9 mouse cellular contexts compared by ENCODE assay signal in the genomic region with DNA sequence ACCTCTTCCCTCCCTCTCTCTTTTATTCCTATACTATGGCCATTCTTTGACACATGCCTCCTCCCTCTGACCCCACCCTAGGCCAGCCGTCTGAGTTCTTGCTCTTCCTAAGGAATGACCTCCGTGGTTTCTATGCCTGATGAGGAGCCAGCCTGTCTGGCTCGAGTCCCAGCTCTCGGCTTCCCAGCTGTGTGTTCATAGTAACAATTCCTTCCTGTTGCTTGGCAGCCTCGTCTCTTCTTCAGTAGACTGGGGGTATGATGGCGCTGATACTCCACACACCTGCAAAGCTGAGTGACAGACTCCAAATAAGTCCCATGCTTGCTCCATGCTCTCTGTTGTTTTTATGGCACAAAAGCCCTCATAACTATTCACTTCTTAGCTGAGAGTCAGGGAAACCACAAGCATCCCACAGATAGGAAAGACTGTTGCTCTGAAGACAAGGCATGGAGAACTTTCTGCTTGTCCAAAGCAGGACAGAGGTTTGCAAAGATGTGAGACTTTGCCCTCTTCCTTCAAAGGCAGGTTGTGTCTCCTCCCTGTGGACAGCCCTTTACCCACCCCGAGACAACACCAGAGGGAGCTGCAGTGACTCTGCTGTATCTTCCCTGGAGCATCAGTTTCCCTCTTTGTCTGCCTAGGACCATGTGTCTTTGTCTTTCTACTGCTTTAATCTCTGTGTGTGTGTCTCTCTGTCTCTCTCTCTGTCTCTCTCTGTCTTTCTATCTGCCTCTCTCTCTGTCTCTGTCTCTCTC. TPM values are rescaled to one million over a fixed set of nuclear protein-coding genes. Genes with fewer than 3 reads are reported as not detected.
DNase-seq lines count a peak whose midpoint lies in the region; ATAC-seq lines count a peak whose summit lies in the region.
"Had no signal": no experiment of that assay in that cellular context is flagged by ENCODE, and none has a peak within 500 bp of the region (broad histone marks: within the 10 kb centered on the region; RNA-seq: fewer than 3 reads in every experiment).

No protein-coding gene starts in this region.

- no peak overlapping the region for H3K4me2 ChIP-seq in hindbrain, embryonic 13.5 days
- H3K4me2 ChIP-seq in hindbrain, embryonic 12.5 days (replicated peaks) = no peak overlapping the region
- H3K4me2 ChIP-seq: neural tube, embryonic 12.5 days had no signal

- H3K36me3 ChIP-seq in hindbrain, embryonic 13.5 days = no peaks in the 10 kb centered on the region
- no peaks in the 10 kb centered on the region for H3K36me3 ChIP-seq in hindbrain, embryonic 12.5 days
- H3K36me3 ChIP-seq: neural tube, embryonic 12.5 days had no signal

- H3K27ac ChIP-seq in hindbrain, embryonic 13.5 days = no peak overlapping the region
- H3K27ac ChIP-seq in hindbrain, embryonic 12.5 days = no peak overlapping the region
- H3K27ac ChIP-seq: neural tube, embryonic 12.5 days had no signal

- H3K27me3 ChIP-seq in hindbrain, embryonic 13.5 days = no peaks in the 10 kb centered on the region
- no peaks in the 10 kb centered on the region for H3K27me3 ChIP-seq in hindbrain, embryonic 12.5 days
- H3K27me3 ChIP-seq: neural tube, embryonic 12.5 days had no signal

- DNase-seq in CD4-positive helper T cell, adult 2 months (ENCODE audit: low read depth, low spot score) = peak; percentile 36
- DNase-seq in adrenal gland, postnatal 14 days = peak; percentile 63
- DNase-seq in heart, postnatal 10 days = peak; percentile 56 to 60
- DNase-seq in left cerebral cortex, postnatal 25 days (ENCODE audit: low spot score in 2 of 2) = peak; percentile 59 to 63
- DNase-seq in skeletal muscle tissue, adult 2 months (ENCODE audit: low read depth, low spot score) = peak; percentile 52
- DNase-seq in spleen, postnatal 14 days (ENCODE audit: low spot score in 2 of 2) = no peak

- no peaks in the 10 kb centered on the region for H3K9me3 ChIP-seq in hindbrain, embryonic 13.5 days
- H3K9me3 ChIP-seq in hindbrain, embryonic 12.5 days (replicated peaks) = no peaks in the 10 kb centered on the region
- H3K9me3 ChIP-seq: neural tube, embryonic 12.5 days had no signal

- intact Hi-C loops in heart, postnatal 10 days (cut with DNase I) = no loop called here
- intact Hi-C loops in left cerebral cortex, postnatal 25 days (cut with DNase I) = loop anchor here (5.0 kb wide), 1 partner anchor 135 kb away; no protein-coding TSS in a partner anchor

- H3K4me3 ChIP-seq in hindbrain, embryonic 13.5 days = no peak overlapping the region
- no peak overlapping the region for H3K4me3 ChIP-seq in hindbrain, embryonic 12.5 days
- H3K4me3 ChIP-seq: neural tube, embryonic 12.5 days had no signal

- no peak overlapping the region for H3K9ac ChIP-seq in hindbrain, embryonic 13.5 days
- no peak overlapping the region for H3K9ac ChIP-seq in hindbrain, embryonic 12.5 days
- H3K9ac ChIP-seq: neural tube, embryonic 12.5 days had no signal

- WGBS in hindbrain, embryonic 13.5 days = 39% methylated on average over 7 of the region's 7 CpGs
- 43% methylated on average over 7 of the region's 7 CpGs for WGBS in hindbrain, embryonic 12.5 days

- peak; percentile 46; the same call in 1 of the 2 replicates for ATAC-seq in hindbrain, embryonic 13.5 days (ENCODE audit: low FRiP score)
- no peak for ATAC-seq in hindbrain, embryonic 12.5 days (ENCODE audit: low FRiP score)

- no peaks in the 10 kb centered on the region for H3K4me1 ChIP-seq in hindbrain, embryonic 13.5 days (replicated peaks)
- 0 out of 2 replicates have a peak, but pooled peaks cover 5% of the 10 kb centered on the region for H3K4me1 ChIP-seq in hindbrain, embryonic 12.5 days
- H3K4me1 ChIP-seq: neural tube, embryonic 12.5 days had no signal

RNA-seq across cellular contexts. Expression of gene Dglucy, which starts 6.5 kb away (rescaled TPM):
- polyA plus RNA-seq in hindbrain, embryonic 13.5 days (2015; fragmentation: Nextera tagmentation; extraction: Ambion mirVana) = 1.9 and 2.0 TPM in 2 replicates
- polyA plus RNA-seq in hindbrain, embryonic 12.5 days (2016; fragmentation: Nextera tagmentation; extraction: Ambion mirVana) = 2.0 and 2.8 TPM in 2 replicates
- 11.3 and 13.1 TPM in 2 replicates for total RNA-seq in adrenal gland, postnatal 14 days (2021)
- 10 to 100 TPM; 23.5 to 25.8 TPM for total RNA-seq in heart, postnatal 10 days (2021)
- 10 to 100 TPM in 1 of 2 experiments, 1 to 10 TPM in 1; 9.6 to 10.3 TPM for total RNA-seq in left cerebral cortex, postnatal 25 days (2021)

RNA-seq across cellular contexts. Expression of gene Rps6ka5, which starts 45.6 kb away (rescaled TPM):
- 5.3 and 7.1 TPM in 2 replicates for polyA plus RNA-seq in hindbrain, embryonic 13.5 days (2015; fragmentation: Nextera tagmentation; extraction: Ambion mirVana)
- 6.5 and 7.0 TPM in 2 replicates for polyA plus RNA-seq in hindbrain, embryonic 12.5 days (2016; fragmentation: Nextera tagmentation; extraction: Ambion mirVana)
- total RNA-seq in adrenal gland, postnatal 14 days (2021) = 11.2 and 12.6 TPM in 2 replicates
- total RNA-seq in heart, postnatal 10 days (2021) = 10 to 100 TPM; 13.0 to 13.7 TPM
- total RNA-seq in left cerebral cortex, postnatal 25 days (2021) = 10 to 100 TPM; 17.1 to 23.2 TPM

Comparison
In these comparisons a context has a peak if more than half of its experiments do, and no peak if none do; other contexts are left out.
1. DNase-seq: peak in CD4-positive helper T cell, adult 2 months (single experiment), adrenal gland, postnatal 14 days (single experiment), heart, postnatal 10 days (2 of 2), left cerebral cortex, postnatal 25 days (2 of 2) and skeletal muscle tissue, adult 2 months (single experiment); none in spleen, postnatal 14 days (0 of 2).